Mouse (Mus musculus): ENCODE measurements at regions not wholly inside any gene's neighbourhood (a gene's known extent, or its start where the extent isn't known, plus 50 kb on each side); places are given as distances from the start of the nearest gene placed in this dataset.
"Not testable (repeated sequence)": the region's sequence is repeated elsewhere in the genome, so short reads cannot be mapped to it uniquely, and the experiment has no call there.

DNA sequence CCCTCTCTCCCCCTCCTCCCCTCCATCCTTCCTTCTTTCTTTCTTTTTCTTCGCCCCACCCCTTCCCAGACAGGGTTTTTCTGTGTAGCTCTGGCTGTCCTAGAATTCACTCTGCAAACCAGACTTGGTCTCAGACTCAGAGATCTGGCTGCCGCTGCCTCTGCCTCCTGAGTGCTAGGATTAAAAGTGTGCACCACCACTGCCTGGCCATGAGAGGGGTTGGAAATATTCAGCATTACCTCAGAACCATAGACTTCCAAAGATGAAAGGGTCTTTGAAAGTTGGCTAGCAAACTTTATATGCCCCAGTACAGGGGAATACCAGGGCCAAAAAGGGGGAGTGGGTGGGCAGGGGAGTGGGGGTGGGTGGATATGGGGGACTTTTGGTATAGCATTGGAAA is 122.7 kb upstream of the Pfn2 start:
- not testable (repeated sequence) for DNase-seq

DNA sequence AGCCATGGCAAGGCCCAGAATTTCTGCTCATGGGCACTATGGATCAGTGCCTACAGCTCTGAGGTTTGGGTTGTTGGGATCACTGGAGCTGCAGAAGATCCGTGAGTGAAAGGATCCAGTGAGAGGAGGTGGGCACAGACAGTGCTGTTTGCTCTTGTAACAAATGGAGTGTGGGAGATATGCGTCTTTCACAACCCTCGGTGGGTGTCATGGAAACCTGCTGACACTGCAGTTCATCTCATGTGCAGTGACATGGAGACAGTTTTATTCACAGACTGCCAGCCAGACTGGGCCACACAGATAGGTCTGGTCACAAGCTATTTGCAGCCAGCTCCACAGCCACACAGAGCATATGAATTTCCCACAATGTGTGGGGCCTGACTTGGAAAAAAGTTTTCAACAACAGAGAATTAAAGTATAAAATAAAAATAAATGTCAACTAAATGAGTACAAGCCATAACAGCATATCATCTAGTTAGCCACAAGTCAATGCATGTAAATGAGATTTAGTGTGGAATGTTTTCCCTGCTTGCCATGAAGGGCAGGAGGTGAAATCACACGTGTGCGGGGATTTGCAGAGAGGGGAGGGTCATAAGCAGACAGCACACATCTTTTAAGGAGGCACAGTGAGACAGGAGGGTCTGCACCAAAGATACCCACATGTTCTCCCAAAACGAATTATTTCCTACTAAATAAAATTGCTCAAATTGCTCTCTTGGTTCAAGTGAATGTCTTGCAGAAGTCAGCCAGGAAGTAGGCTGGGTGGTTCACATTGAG is 124.8 kb upstream of the Pfn2 start:
- DNase-seq = no peak

DNA sequence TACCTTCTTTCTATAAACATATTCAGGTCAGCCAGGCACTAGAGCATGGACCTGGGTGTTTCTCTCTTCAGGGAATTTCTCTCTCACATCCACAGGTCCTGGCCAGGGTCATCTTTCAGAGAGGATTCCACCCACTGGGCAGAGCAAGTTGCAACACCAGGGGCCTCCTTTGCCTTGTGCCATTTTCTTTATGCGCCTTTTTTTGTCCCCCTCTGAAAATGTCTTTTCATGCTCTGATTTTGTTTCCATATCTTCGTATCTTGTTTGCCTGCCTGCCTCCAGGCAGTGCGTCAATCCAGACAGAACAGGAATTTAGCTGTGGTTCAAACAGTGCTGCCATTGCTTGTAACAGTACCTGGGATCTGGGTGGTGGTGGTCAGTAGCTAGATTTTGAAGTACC is 125.7 kb upstream of the Pfn2 start:
- DNase-seq = no peak

GRCm38 (mm10) chr3:57975379-57975778 is 127.5 kb upstream of the Pfn2 start:
- DNase-seq = no peak

DNA sequence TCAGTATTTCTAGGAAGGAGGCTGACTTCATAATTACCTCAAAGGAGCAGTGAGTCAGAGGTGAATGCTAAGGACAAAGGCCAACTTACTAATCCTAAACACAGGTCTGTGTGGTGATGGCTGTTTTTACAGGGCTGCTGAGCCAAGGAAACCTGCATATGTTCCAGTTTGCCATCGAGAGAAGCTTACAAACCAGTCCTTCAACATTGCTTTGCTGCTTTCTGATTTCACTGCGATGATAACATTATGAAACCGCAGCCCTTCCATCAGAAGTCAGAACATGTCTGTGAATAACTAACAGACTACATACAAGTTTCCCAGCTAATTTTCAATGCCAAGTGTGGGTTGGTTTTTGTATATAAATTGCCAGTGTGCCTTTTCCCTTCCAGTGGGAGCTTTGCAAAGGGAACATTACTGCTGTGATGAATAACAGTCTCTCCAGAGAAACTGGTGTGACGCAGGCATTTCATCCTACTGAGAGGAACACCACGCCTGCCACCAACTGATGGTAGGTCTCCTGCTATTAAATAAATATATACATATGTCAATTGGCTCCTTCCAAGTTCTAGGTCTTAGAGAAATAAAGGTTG is 128.9 kb upstream of the Pfn2 start:
- DNase-seq = no peak

- DNase-seq = no peak
Observed at GRCm38 (mm10) chr3:57988175-57988574, 140.3 kb upstream of the Pfn2 start.

DNA sequence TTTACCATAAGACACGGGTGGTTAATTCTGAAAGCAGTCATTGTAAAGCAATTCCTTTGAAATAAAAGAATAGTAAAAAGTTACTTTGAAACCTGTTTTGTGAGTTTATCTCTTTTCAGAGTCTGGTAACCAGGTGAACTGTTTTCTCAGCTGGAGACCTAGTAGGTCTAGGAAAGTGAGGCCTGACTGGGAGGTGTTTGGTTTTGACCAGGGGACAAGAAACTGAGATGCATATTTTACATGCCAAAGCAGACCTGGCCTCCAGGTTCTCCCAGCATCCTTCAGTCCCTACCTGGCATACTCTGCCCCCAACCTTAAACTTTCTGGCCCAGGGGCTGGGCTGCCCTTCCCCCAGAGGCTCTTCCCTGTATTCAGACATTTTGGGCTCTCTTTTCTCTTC is 142.9 kb upstream of the Pfn2 start:
- no peak for DNase-seq

DNA sequence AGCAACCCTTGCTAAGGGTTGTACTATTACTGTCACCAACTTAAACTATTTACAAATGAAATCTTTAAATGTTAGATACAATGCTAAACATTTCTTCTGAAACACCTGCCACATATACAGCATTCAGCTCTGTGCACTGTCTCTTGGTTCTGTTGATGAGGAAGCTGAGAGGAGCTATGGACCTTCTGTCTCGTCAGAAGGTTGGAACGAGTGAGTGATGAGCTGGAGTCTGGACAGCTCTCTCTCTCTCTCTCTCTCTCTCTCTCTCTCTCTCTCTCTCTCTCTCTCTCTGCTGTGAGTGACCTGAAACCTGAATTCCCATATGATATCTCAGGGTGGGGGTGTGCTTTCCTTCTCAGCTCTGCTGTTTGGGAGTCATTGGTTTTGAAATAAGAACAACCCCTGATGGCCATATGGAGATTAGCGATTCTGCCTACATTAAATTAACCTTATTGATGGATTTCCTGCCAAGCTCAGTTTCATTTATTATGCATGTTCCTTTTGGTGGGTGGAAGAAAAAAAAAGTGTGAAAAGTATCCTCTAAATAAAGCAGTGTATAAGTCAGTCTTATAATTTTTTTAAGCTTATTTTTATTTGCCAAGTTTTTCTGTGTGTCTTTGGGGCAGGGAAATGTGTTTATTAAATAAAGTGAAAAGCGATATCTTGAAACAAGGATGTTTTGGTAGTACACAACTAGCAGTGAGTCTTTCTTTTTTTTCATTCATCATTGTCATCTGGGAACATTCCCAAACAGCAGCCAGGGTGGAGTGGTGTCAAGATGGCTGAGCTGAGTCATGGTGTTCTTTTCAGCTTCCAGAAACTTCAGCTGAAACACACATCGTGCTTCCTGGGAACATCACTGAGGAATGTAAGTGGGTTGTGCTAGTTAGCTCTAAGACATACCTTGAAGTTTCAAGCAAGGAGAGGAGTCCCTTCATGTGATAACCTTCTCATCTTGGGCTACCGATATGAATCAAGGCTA is 150.5 kb upstream of the Pfn2 start:
- DNase-seq = no peak

- DNase-seq = no peak
Observed at GRCm38 (mm10) chr3:58002792-58003574, 155.1 kb upstream of the Pfn2 start.

GRCm38 (mm10) chr3:58024750-58025392 is 177.0 kb upstream of the Pfn2 start:
- DNase-seq = no peak

GRCm38 (mm10) chr3:58049618-58050017 is 201.7 kb upstream of the Pfn2 start:
- DNase-seq = no peak

GRCm38 (mm10) chr3:58054726-58055125 is 206.8 kb upstream of the Pfn2 start:
- DNase-seq = no peak

DNA sequence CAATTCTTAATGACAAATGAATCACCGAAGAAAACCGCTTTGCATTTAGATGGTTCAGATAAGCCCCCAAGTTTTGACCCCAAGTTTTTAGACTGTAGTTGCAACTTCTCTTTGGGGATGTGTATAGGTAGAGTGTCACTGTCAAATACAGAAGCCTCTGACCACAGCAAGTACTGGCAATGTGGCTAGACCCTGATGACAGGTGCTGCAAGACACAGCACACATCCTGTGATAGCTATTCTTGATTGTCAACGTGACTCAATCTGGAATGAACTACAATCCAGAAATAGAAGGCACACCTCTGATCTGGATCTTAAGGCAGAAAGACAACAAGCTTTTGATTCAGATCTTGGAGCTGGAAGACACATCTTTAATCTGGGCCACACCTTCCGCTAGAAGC is 207.3 kb upstream of the Pfn2 start:
- DNase-seq = no peak

DNA sequence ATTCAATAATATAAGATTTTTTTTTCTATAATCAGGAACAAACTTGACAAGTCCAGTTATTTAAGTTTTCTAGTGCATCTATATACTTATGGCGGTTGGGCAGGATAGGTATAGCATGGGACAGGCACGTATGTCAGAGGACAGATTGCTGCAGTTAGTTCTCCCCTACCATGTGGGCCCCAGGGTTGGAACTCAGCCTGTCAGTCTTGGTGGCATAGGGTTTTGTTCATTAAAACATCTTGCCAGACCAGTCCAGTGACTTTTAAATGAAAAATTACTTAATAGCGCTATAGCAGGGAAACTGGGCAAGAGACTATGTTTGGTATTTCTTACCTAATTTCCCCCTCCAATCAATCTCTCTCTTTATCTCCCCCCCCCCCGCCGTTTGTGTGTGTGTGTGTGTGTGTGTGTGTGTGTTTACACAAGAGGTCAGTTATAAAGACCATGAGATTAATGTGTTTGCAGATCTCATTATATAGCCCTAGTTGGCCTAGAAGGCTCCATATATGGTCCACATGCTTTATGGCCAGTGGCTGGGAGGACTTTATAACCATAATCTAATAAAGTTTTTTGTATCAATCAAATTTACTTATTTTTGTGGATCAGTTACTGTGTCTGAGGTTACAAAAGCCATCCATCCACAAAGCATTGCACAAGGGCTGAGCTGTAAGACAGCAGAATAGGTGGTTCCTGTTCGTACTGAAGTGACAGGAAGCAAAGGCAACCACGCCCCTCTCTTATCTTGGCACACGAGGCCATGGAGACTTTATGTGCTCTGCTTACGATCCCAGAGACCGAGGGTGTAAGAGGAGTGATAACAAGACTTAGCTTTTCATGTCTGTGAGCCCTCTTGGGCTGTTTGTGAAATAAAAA is 208.5 kb upstream of the Pfn2 start:
- DNase-seq = no peak

- no peak for DNase-seq
Observed at GRCm38 (mm10) chr3:58057064-58057396, 209.2 kb upstream of the Pfn2 start.

GRCm38 (mm10) chr3:58058134-58058533 is 210.3 kb upstream of the Pfn2 start:
- no peak for DNase-seq

- no peak for DNase-seq
Observed at GRCm38 (mm10) chr3:58063852-58064549, 216.1 kb upstream of the Pfn2 start.

GRCm38 (mm10) chr3:58071574-58071973 is 223.7 kb upstream of the Pfn2 start:
- DNase-seq = no peak

GRCm38 (mm10) chr3:58072230-58072839 is 224.5 kb upstream of the Pfn2 start:
- no peak for DNase-seq

Measured in cerebellum, adult 11 months (tissue).